In the genomic region with DNA sequence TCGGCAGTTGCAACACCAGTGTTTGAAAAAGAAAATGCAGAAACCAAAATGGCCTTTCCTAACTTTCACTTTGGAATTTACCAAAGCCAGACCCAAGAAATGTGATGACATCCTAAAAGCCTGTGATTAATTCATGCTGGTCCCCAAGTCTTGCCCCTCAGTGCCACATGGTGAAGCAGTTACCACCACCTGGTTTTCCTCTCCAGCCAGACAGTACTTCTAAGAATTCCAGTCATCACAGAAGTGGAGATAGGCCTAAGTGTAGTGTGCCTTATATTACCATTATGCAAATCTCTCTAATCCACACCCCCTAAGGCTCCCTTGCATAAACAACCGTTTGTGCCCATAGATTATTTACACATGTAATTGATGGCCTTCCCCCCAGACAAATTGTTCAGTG, we compare ENCODE assay signal across 25 mouse cellular contexts.
DNase-seq lines count a peak whose midpoint lies in the region; ATAC-seq lines count a peak whose summit lies in the region.
"Had no signal": no experiment of that assay in that cellular context is flagged by ENCODE, and none has a peak within 500 bp of the region (broad histone marks: within the 10 kb centered on the region; RNA-seq: fewer than 3 reads in every experiment).

No protein-coding gene starts in this region.

- H3K4me1 ChIP-seq in neural tube, embryonic 15.5 days: no peaks in the 10 kb centered on the region; the same call in 1 of the 2 replicates
- H3K4me1 ChIP-seq in midbrain, embryonic 16.5 days (ENCODE audit: control insufficient read depth, insufficient read depth, low read length): no peaks in the 10 kb centered on the region
- H3K4me1 ChIP-seq: forebrain, embryonic 12.5 days; midbrain, embryonic 15.5 days had no signal

- WGBS in neural tube, embryonic 15.5 days: 50% methylated on average over 2 of the region's 2 CpGs
- WGBS in midbrain, embryonic 16.5 days: 64% methylated on average over 2 of the region's 2 CpGs

- no peak overlapping the region for H3K4me3 ChIP-seq in neural tube, embryonic 15.5 days (replicated peaks)
- no peak overlapping the region for H3K4me3 ChIP-seq in midbrain, embryonic 16.5 days (ENCODE audit: low read depth, low read length)
- H3K4me3 ChIP-seq: forebrain, embryonic 12.5 days; gastrocnemius, adult 2 months; layer of hippocampus, adult 2 months; midbrain, embryonic 15.5 days; myocyte had no signal

- DNase-seq in neural tube, embryonic 10.5 days (ENCODE audit: extremely low spot score, low spot score): peak; percentile 46
- peak; percentile 31 for DNase-seq in embryo, embryonic 11.5 days (ENCODE audit: low read depth, low spot score)
- DNase-seq in hindlimb bud, embryonic 11.5 days (ENCODE audit: extremely low spot score, low read depth, low spot score): peak; percentile 62
- no peak for DNase-seq in lung, postnatal 10 days
- no peak for DNase-seq in right cerebral cortex, postnatal 25 days
- DNase-seq: adrenal gland, postnatal 14 days; cerebellum, postnatal 10 days; gastrocnemius, adult 2 months; kidney, postnatal 25 days; layer of hippocampus, postnatal 36 days; lung, postnatal 36 days; thymus, adult 2 months; thymus, postnatal 4 days had no signal

- no peak for ATAC-seq in neural tube, embryonic 15.5 days (ENCODE audit: low FRiP score)
- no peak for ATAC-seq in midbrain, embryonic 16.5 days
- ATAC-seq: activated CD4-positive, CD25-positive, alpha-beta regulatory T cell, adult 4 months; hindbrain, embryonic 16.5 days; intestine, postnatal 0 days; midbrain, embryonic 15.5 days had no signal

- H3K4me2 ChIP-seq in neural tube, embryonic 15.5 days: no peak overlapping the region
- H3K4me2 ChIP-seq in midbrain, embryonic 16.5 days (ENCODE audit: low read length): no peak overlapping the region
- H3K4me2 ChIP-seq: forebrain, embryonic 12.5 days; lung, embryonic 14.5 days; midbrain, embryonic 15.5 days had no signal

- no peak overlapping the region for H3K27ac ChIP-seq in neural tube, embryonic 15.5 days (replicated peaks)
- H3K27ac ChIP-seq in midbrain, embryonic 16.5 days (ENCODE audit: low read length): no peak overlapping the region
- H3K27ac ChIP-seq: forebrain, embryonic 12.5 days; gastrocnemius, adult 2 months; layer of hippocampus, adult 2 months; liver, embryonic 14.5 days; midbrain, embryonic 15.5 days; stomach, postnatal 0 days had no signal

- H3K36me3 ChIP-seq in neural tube, embryonic 15.5 days: no peaks in the 10 kb centered on the region
- no peaks in the 10 kb centered on the region for H3K36me3 ChIP-seq in midbrain, embryonic 16.5 days (ENCODE audit: control insufficient read depth, insufficient read depth, low read length)
- H3K36me3 ChIP-seq: forebrain, embryonic 12.5 days; midbrain, embryonic 15.5 days had no signal

- H3K9ac ChIP-seq in neural tube, embryonic 15.5 days (replicated peaks): no peak overlapping the region
- H3K9ac ChIP-seq in midbrain, embryonic 16.5 days (ENCODE audit: low read depth, low read length): no peak overlapping the region
- H3K9ac ChIP-seq: forebrain, embryonic 12.5 days; liver, embryonic 14.5 days; lung, embryonic 14.5 days; midbrain, embryonic 15.5 days had no signal

- H3K9me3 ChIP-seq in neural tube, embryonic 15.5 days (replicated peaks): no peaks in the 10 kb centered on the region
- H3K9me3 ChIP-seq in midbrain, embryonic 16.5 days (replicated peaks; ENCODE audit: control insufficient read depth, low read length, poor library complexity, severe bottlenecking): no peaks in the 10 kb centered on the region
- H3K9me3 ChIP-seq: forebrain, embryonic 12.5 days; midbrain, embryonic 15.5 days had no signal

- H3K27me3 ChIP-seq in neural tube, embryonic 15.5 days (replicated peaks): no peaks in the 10 kb centered on the region
- H3K27me3 ChIP-seq in midbrain, embryonic 16.5 days (ENCODE audit: control insufficient read depth, insufficient read depth, low read depth, low read length): no peaks in the 10 kb centered on the region
- H3K27me3 ChIP-seq: forebrain, embryonic 12.5 days; midbrain, embryonic 15.5 days had no signal

Comparison
In these comparisons a context has a peak if more than half of its experiments do, and no peak if none do; other contexts are left out.
1. DNase-seq: peak in neural tube, embryonic 10.5 days (single experiment), embryo, embryonic 11.5 days (single experiment) and hindlimb bud, embryonic 11.5 days (single experiment); none in lung, postnatal 10 days (single experiment) and right cerebral cortex, postnatal 25 days (single experiment).